8 mouse cellular contexts compared by ENCODE assay signal in genomic region chr15:77225274-77225673, GRCm38 (mm10).
DNase-seq lines count a peak whose midpoint lies in the region; ATAC-seq lines count a peak whose summit lies in the region.

No protein-coding gene starts in this region.

- H3K4me2 ChIP-seq in forebrain, embryonic 16.5 days (ENCODE audit: low read length) = no peak overlapping the region

- no peaks in the 10 kb centered on the region for H3K27me3 ChIP-seq in forebrain, embryonic 16.5 days (replicated peaks; ENCODE audit: control insufficient read depth, insufficient read depth, low read length)

- no peak for DNase-seq in frontal cortex, postnatal 36 days (ENCODE audit: low spot score in 2 of 2)
- DNase-seq in thymus, postnatal 14 days = peak; percentile 10
- no peak for DNase-seq in thymus, postnatal 36 days
- DNase-seq in lung, postnatal 25 days (ENCODE audit: low spot score) = peak; percentile 41
- no peak for DNase-seq in right cerebral cortex, postnatal 10 days (ENCODE audit: low spot score in 2 of 2)
- DNase-seq in spleen, postnatal 10 days (ENCODE audit: low spot score in 2 of 2) = no peak

- no peaks in the 10 kb centered on the region for H3K4me1 ChIP-seq in forebrain, embryonic 16.5 days (replicated peaks; ENCODE audit: control insufficient read depth, insufficient read depth, low read length)

- peak; percentile 60; the same call in 1 of the 2 replicates for ATAC-seq in frontal cortex, adult (ENCODE audit: low TSS enrichment)
- peak; percentile 47; the same call in 1 of the 2 replicates for ATAC-seq in forebrain, embryonic 16.5 days

- H3K9ac ChIP-seq in forebrain, embryonic 16.5 days (replicated peaks; ENCODE audit: low read depth, low read length) = no peak overlapping the region

- H3K27ac ChIP-seq in forebrain, embryonic 16.5 days (ENCODE audit: low read length) = no peak overlapping the region

- no peak overlapping the region for H3K4me3 ChIP-seq in forebrain, embryonic 16.5 days (replicated peaks; ENCODE audit: low read length)

- no peaks in the 10 kb centered on the region for H3K9me3 ChIP-seq in forebrain, embryonic 16.5 days (ENCODE audit: control insufficient read depth, low read length)

- no peaks in the 10 kb centered on the region for H3K36me3 ChIP-seq in forebrain, embryonic 16.5 days (ENCODE audit: control insufficient read depth, insufficient read depth)

Comparison
In these comparisons a context has a peak if more than half of its experiments do, and no peak if none do; other contexts are left out.
1. DNase-seq: peak in thymus, postnatal 14 days (single experiment) and lung, postnatal 25 days (single experiment); none in frontal cortex, postnatal 36 days (0 of 2), thymus, postnatal 36 days (0 of 2), right cerebral cortex, postnatal 10 days (0 of 2) and spleen, postnatal 10 days (0 of 2).